Mouse (Mus musculus): ENCODE results near the gene Lsamp.

GRCm38 (mm10) chr16:40930596-40930995 is 946.4 kb downstream of the Lsamp start:
- no peak for TF ChIP-seq GATA1 (IDR thresholded peaks at IDR 0.05; ENCODE audit: borderline replicate concordance, low read length)
- no peak for TF ChIP-seq FLI1 (IDR thresholded peaks at IDR 0.05; ENCODE audit: low read length)
